Mouse (Mus musculus) cerebellum, adult 2 months (tissue): ENCODE data around the gene Nr1d1.

Experiments used
- CTCF ChIP-seq: fragments of 200-500 bp; IDR thresholded peaks from 2 replicates; pipeline ENCODE4 v1.5.1; 2011; ENCODE audit warnings: low read depth, mild to moderate bottlenecking, control low read depth, low read length, moderate library complexity, borderline replicate concordance; ENCODE audit not compliant: insufficient read depth
- POLR2A ChIP-seq: fragments of 200-500 bp; IDR thresholded peaks from 2 replicates; pipeline ENCODE4 v1.6.1; 2011; ENCODE audit warnings: low read length, control low read depth, borderline replicate concordance; ENCODE audit not compliant: insufficient read depth

DNA sequence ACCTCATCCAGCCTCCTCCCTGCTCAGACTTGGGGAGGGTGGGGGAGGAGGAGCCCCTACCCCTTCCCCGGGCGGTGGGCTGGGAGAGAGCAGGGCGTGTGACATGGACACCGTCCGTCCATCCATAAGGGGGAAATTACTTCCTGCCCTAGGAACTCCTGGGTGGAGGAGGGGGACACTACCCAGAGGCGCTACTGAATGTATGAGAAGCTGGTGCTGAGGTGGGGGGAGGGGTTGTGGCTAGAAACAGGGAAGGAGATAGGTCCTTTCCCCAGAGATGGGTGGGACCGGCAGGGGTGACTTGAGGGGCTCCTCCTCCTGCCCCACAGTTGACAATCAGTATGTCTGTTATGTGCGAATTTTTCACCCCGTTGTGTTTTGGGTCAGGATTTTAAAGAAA is 7.9 kb downstream of the Nr1d1 start:
- no peak for TF ChIP-seq CTCF
- peak; percentile 23; the same call in 1 of the 2 replicates for TF ChIP-seq POLR2A
